Mouse (Mus musculus) erythroblast, embryonic 14.5 days (primary cell): ENCODE data around the gene Hoxa2.

ENCODE experiments used
- GATA1 ChIP-seq: IDR thresholded peaks from 2 replicates; pipeline ENCODE4 v1.6.1; 2012; ENCODE audit warnings: low read length, inconsistent platforms, mixed read lengths
- TAL1 ChIP-seq: IDR thresholded peaks from 3 replicates; pipeline ENCODE4 v1.6.1; 2012; ENCODE audit warnings: low read length, inconsistent platforms, mixed read lengths

GRCm38 (mm10) chr6:52185834-52186233 is 21.2 kb upstream of the Hoxa2 start:
- TF ChIP-seq GATA1, result no peak
- no peak for TF ChIP-seq TAL1
